Mouse (Mus musculus) hindbrain, embryonic 14.5 days (tissue): ENCODE results near the gene Jsrp1. TPM values are rescaled to one million over a fixed set of nuclear protein-coding genes. Genes with fewer than 3 reads are reported as not detected.

Source experiments
- ATAC-seq: fragments of 200-750 bp; cut with Nextera tagmentation; 2 replicates; pipeline ENCODE4 v1.8.0; 2017; ENCODE audit warnings: moderate number of reproducible peaks, mild to moderate bottlenecking, moderate TSS enrichment, moderate library complexity; ENCODE audit not compliant: low FRiP score
- DNase-seq: peaks from one replicate; pipeline ENCODE4 v3.0.0-alpha.2; 2015; ENCODE audit warnings: low spot score
- H3K27ac ChIP-seq: fragments of 300-500 bp; sonication (generic); 2 replicates; pipeline ENCODE4 v1.5.1; 2014; ENCODE audit warnings: mild to moderate bottlenecking, moderate library complexity
- H3K27me3 ChIP-seq: fragments of 300-500 bp; sonication (generic); 2 replicates; pipeline ENCODE4 v1.6.1; 2014; ENCODE audit warnings: mild to moderate bottlenecking, low read length, mixed read lengths; ENCODE audit not compliant: control insufficient read depth, insufficient read depth
- H3K36me3 ChIP-seq: fragments of 300-500 bp; sonication (generic); replicated peaks from 2 replicates; pipeline ENCODE4 v1.6.1; 2014; ENCODE audit not compliant: control insufficient read depth, insufficient read depth
- H3K4me1 ChIP-seq: fragments of 300-500 bp; sonication (generic); replicated peaks from 2 replicates; pipeline ENCODE4 v1.6.1; 2014; ENCODE audit warnings: antibody characterized with exemption, low read length, mixed read lengths; ENCODE audit not compliant: control insufficient read depth, insufficient read depth
- H3K4me2 ChIP-seq: fragments of 300-500 bp; sonication (generic); replicated peaks from 2 replicates; pipeline ENCODE4 v1.6.1; 2014; ENCODE audit warnings: mild to moderate bottlenecking, moderate library complexity
- H3K4me3 ChIP-seq: fragments of 300-500 bp; sonication (generic); replicated peaks from 2 replicates; pipeline ENCODE4 v1.5.1; 2014; ENCODE audit warnings: mild to moderate bottlenecking, low read length
- H3K9ac ChIP-seq: fragments of 300-500 bp; sonication (generic); 2 replicates; pipeline ENCODE4 v1.6.1; 2014
- H3K9me3 ChIP-seq: fragments of 300-500 bp; sonication (generic); 2 replicates; pipeline ENCODE4 v1.6.1; 2016; ENCODE audit warnings: low read length; ENCODE audit not compliant: control insufficient read depth
- WGBS: fragments of 180-500 bp; shearing (Covaris S2); extraction: QIAGEN DNeasy Blood & Tissue Kit; methylation state at CpG from one replicate; pipeline ENCODE4 v1.1.7; 2014; 5-methylcytosine and 5-hydroxymethylcytosine counted together
- polyA plus RNA-seq: library from polyadenylated mRNA; unstranded; fragments of >200 nt; fragmentation: Nextera tagmentation; extraction: Ambion mirVana; gene quantifications from 2 replicates; pipeline ENCODE4 v1.2.1, GENCODE M21; 2014

The Jsrp1 gene
- polyA plus RNA-seq, 1 experiment from 2014 or later = 0.96 TPM

GRCm38 (mm10) chr10:80808099-80808984 lies 5.0 kb downstream of the Jsrp1 start:
- Histone ChIP-seq H3K4me1 (peaks cover 16% of the 10 kb centered on the region), H3K4me2 (peak overlapping the region; percentile 98), H3K27me3 (peaks cover 18% of the 10 kb centered on the region), H3K9me3 (no peaks in the 10 kb centered on the region), H3K36me3 (peaks cover 22% of the 10 kb centered on the region), H3K9ac (peak overlapping the region; percentile 0; the same call in 1 of the 2 replicates), H3K27ac (no peak overlapping the region), H3K4me3 (0 out of 2 replicates have a peak overlapping the region, but pooled peaks have one; percentile 1)
- no peak for ATAC-seq
- DNase-seq = no peak
- 18% methylated on average over 40 of the region's 40 CpGs for WGBS

- peak overlapping the region; percentile 98 for H3K4me2 ChIP-seq
- ATAC-seq (peak; percentile 81), DNase-seq (peak; percentile 78)
- peaks cover 16% of the 10 kb centered on the region for H3K4me1 ChIP-seq
- WGBS = under 1% methylated on average over 55 of the region's 58 CpGs
- peak overlapping the region; percentile 86 for H3K27ac ChIP-seq
- peaks cover 18% of the 10 kb centered on the region for H3K27me3 ChIP-seq
- peak overlapping the region; percentile 80 for H3K9ac ChIP-seq
- H3K9me3 ChIP-seq = no peaks in the 10 kb centered on the region
- H3K36me3 ChIP-seq = peaks cover 34% of the 10 kb centered on the region
- peak overlapping the region; percentile 46 for H3K4me3 ChIP-seq
These were observed 6.2 kb downstream of the Jsrp1 start for GRCm38 (mm10) chr10:80807057-80807627.

- H3K27ac ChIP-seq = peak overlapping the region; percentile 86
- H3K4me1 ChIP-seq = peaks cover 16% of the 10 kb centered on the region
- peaks cover 18% of the 10 kb centered on the region for H3K27me3 ChIP-seq
- peak overlapping the region; percentile 46 for H3K4me3 ChIP-seq
- no peak for DNase-seq
- H3K36me3 ChIP-seq = peaks cover 40% of the 10 kb centered on the region
- H3K4me2 ChIP-seq = peak overlapping the region; percentile 98
- peak overlapping the region; percentile 80 for H3K9ac ChIP-seq
- peak; percentile 9; the same call in 1 of the 2 replicates for ATAC-seq
- 34% methylated on average over 34 of the region's 34 CpGs for WGBS
- H3K9me3 ChIP-seq = no peaks in the 10 kb centered on the region
These were observed 6.8 kb downstream of the Jsrp1 start for GRCm38 (mm10) chr10:80806341-80807056.

GRCm38 (mm10) chr10:80805925-80806324 lies 7.4 kb downstream of the Jsrp1 start:
- Histone ChIP-seq H3K27me3 (peaks cover 18% of the 10 kb centered on the region), H3K4me3 (no peak overlapping the region), H3K4me1 (peaks cover 16% of the 10 kb centered on the region), H3K27ac (no peak overlapping the region), H3K4me2 (0 out of 2 replicates have a peak overlapping the region, but pooled peaks have one; percentile 98), H3K36me3 (peaks cover 46% of the 10 kb centered on the region), H3K9me3 (no peaks in the 10 kb centered on the region), H3K9ac (no peak overlapping the region)
- WGBS = 17% methylated on average over 3 of the region's 3 CpGs
- peak; percentile 28; the same call in 1 of the 2 replicates for ATAC-seq
- peak; percentile 68 for DNase-seq

- Histone ChIP-seq H3K36me3 (peaks cover 52% of the 10 kb centered on the region), H3K4me1 (peaks cover 16% of the 10 kb centered on the region), H3K27ac (no peak overlapping the region), H3K9ac (no peak overlapping the region), H3K4me2 (no peak overlapping the region), H3K27me3 (peaks cover 16% of the 10 kb centered on the region), H3K4me3 (no peak overlapping the region), H3K9me3 (no peaks in the 10 kb centered on the region)
- 82% methylated on average over 5 of the region's 5 CpGs for WGBS
- DNase-seq = no peak
- no peak for ATAC-seq
These were observed 8.0 kb downstream of the Jsrp1 start for GRCm38 (mm10) chr10:80805322-80805721.

GRCm38 (mm10) chr10:80804916-80805315 lies 8.4 kb downstream of the Jsrp1 start, which contains the start of gene Amh:
TSS of gene Amh (plus strand) at chr10:80805243.
- DNase-seq (no peak), ATAC-seq (no peak)
- H3K27me3 ChIP-seq = peaks cover 12% of the 10 kb centered on the region
- H3K36me3 ChIP-seq = peaks cover 52% of the 10 kb centered on the region
- H3K9ac ChIP-seq = no peak within 1 kb of the TSS
- H3K4me1 ChIP-seq = peaks cover 19% of the 10 kb centered on the region
- no peak within 1 kb of the TSS for H3K4me3 ChIP-seq
- no peaks in the 10 kb centered on the region for H3K9me3 ChIP-seq
- H3K27ac ChIP-seq = no peak within 1 kb of the TSS
- WGBS = 70% methylated on average over 6 of the region's 6 CpGs
- no peak within 1 kb of the TSS for H3K4me2 ChIP-seq

- no peak overlapping the region for H3K27ac ChIP-seq
- peaks cover 52% of the 10 kb centered on the region for H3K36me3 ChIP-seq
- peaks cover 25% of the 10 kb centered on the region for H3K4me1 ChIP-seq
- no peak overlapping the region for H3K4me2 ChIP-seq
- no peak overlapping the region for H3K4me3 ChIP-seq
- WGBS = 92% methylated on average over 2 of the region's 2 CpGs
- H3K9ac ChIP-seq = no peak overlapping the region
- DNase-seq = no peak
- no peak for ATAC-seq
- H3K27me3 ChIP-seq = peaks cover 7% of the 10 kb centered on the region
- no peaks in the 10 kb centered on the region for H3K9me3 ChIP-seq
These were observed 9.0 kb downstream of the Jsrp1 start for GRCm38 (mm10) chr10:80804340-80804739.

GRCm38 (mm10) chr10:80802996-80803395 lies 10.3 kb downstream of the Jsrp1 start:
- ATAC-seq (no peak), DNase-seq (no peak)
- Histone ChIP-seq H3K27ac (no peak overlapping the region), H3K9me3 (no peaks in the 10 kb centered on the region), H3K4me2 (no peak overlapping the region), H3K27me3 (no peaks in the 10 kb centered on the region), H3K9ac (no peak overlapping the region), H3K4me3 (no peak overlapping the region), H3K4me1 (peaks cover 24% of the 10 kb centered on the region), H3K36me3 (peaks cover 52% of the 10 kb centered on the region)
- 89% methylated on average over 3 of the region's 3 CpGs for WGBS
